Mouse (Mus musculus) layer of hippocampus, postnatal 14 days (tissue): ENCODE results near the gene Slc6a3. TPM values are rescaled to one million over a fixed set of nuclear protein-coding genes. Genes with fewer than 3 reads are reported as not detected.

Source experiments
- DNase-seq, 2 experiments: peaks; one replicate each; pipeline ENCODE4 v3.0.0; 2021 to 2022; ENCODE audit warnings: low spot score in 2 of 2, mixed read lengths in 1 of 2
- total RNA-seq, 2 experiments: library from RNA; stranded (reverse); gene quantifications; 2 replicates each; pipeline ENCODE4 v1.2.3; 2021

The Slc6a3 gene
- total RNA-seq, 2 experiments from 2014 or later = 0.16 to 0.29 TPM

DNA sequence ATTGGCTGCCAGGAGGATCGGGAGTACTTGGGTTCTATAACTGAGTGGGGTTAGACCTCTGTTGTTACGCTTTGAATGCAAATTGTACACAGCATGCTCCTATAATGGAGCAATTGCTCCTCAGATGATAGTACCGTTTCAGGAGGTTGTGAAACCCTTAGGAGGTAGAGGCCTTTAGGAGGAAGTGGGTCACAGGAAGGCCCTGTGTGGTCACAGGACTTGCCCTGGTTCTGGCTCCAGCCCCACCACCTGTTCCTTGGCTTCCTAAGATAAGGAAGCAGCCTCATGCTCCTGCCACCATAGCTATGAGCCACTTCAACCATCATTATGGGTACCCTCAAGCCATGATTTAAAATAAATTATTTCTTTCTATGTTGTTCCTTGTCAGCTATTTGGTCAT lies 54.9 kb downstream of the Slc6a3 start:
- DNase-seq = no peak

GRCm38 (mm10) chr13:73592546-73592945 lies 56.0 kb downstream of the Slc6a3 start:
- DNase-seq = no peak

- no peak for DNase-seq
Observed at GRCm38 (mm10) chr13:73596276-73596675, 59.7 kb downstream of the Slc6a3 start.

DNA sequence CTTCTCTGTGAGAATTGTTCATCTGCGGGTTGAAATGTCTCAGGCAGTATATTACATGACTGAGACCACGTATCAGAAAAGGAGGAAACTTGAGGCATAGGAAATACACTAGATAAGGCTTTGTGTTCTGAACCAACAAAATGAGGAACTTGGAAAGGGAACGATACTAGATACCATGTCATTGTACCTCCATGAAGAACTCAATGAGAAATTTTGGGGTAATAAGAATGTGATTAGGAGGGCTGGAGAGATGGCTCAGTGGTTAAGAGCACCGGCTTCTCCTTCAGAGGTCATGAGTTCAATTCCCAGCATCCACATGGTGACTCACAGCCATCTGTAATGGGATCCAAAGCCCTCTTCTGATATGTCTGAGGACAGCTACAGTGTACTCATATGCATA lies 63.7 kb downstream of the Slc6a3 start:
- DNase-seq = no peak

- no peak for DNase-seq
Observed at GRCm38 (mm10) chr13:73603046-73603445, 66.5 kb downstream of the Slc6a3 start.

DNA sequence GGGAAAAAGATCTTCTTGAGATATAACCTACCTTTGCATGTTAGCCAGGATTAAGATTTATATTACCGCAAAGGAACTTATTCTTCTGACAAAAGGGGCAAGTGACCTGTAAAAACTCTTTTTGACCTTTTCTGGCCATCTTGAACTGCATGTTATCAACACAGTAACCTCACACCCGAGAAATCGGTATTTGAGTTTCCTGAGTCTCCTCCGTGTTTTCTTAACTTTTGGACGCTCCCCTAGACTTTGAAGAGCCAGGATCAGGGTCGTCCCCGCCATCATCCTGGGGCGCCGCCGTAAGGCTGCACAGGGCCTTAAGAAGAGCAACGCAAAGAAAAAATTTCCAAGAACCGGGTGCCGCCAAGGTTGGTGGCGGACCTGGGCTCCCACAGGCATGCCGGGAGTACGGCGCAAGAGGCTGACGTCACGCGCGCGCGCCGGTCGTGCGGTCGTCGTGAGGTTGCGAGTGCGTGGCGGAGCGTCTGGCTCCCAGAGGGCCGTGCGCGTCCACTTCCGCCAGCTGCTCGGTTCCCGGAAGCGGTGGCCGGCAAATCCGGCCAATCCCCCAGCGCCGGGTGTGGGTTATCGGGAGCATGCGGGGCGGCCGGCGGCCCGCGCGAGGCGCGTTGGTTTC lies 67.1 kb downstream of the Slc6a3 start, which contains the start of gene Clptm1l:
Gene Clptm1l (plus strand): TSS at position 485 of the 634 bp plus-strand sequence.
- DNase-seq = peak; percentile 95 to 98

GRCm38 (mm10) chr13:73604156-73604957 lies 67.8 kb downstream of the Slc6a3 start:
- no peak for DNase-seq

DNA sequence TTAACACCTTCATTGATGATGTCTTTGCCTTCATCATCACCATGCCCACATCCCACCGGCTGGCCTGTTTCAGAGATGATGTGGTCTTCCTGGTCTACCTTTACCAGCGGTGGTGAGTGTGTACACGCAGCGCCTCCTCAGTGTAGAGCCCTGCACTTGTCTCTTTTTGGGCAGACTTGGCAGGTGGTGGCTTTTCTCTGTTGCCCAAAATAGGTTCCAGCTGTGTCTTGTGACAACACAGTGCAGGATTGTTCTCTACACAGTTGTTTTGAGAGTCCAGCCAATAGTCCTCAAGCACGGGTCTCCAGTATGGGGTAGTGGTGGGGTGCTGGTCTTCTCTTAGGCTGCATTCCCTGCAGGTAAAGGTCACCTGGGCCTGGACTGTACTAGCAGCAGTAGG lies 81.9 kb downstream of the Slc6a3 start:
- DNase-seq = no peak

- DNase-seq = no peak
Observed at GRCm38 (mm10) chr13:73620637-73621036, 84.1 kb downstream of the Slc6a3 start.

- no peak for DNase-seq
Observed at GRCm38 (mm10) chr13:73626410-73626744, 89.8 kb downstream of the Slc6a3 start.

- peak; percentile 32 to 40 for DNase-seq
Observed at GRCm38 (mm10) chr13:73626745-73627549, 90.4 kb downstream of the Slc6a3 start, which contains the start of gene Tert. Gene Tert (plus strand): TSS chr13:73626911.

Other genes with a start within 250 kb of the Slc6a3 start
- gene Mrpl36, start 208.2 kb upstream of the Slc6a3 start, total RNA-seq = 10 to 100 TPM; 34.3 to 38.2 TPM
- 100 to 1,000 TPM; 178 to 180 TPM for gene Ndufs6, start 208.2 kb upstream of the Slc6a3 start, total RNA-seq
- gene Lpcat1, start 69.5 kb upstream of the Slc6a3 start, total RNA-seq = 10 to 100 TPM; 53.9 to 56.5 TPM
- 100 to 1,000 TPM; 121 to 125 TPM for gene Clptm1l, start 67.3 kb downstream of the Slc6a3 start, total RNA-seq
- 1 to 10 TPM; 2.6 to 4.4 TPM for gene Tert, start 90.2 kb downstream of the Slc6a3 start, total RNA-seq
- gene Slc6a18, start 141.3 kb downstream of the Slc6a3 start, total RNA-seq = not detected
- under 1 TPM in 1 of 2 experiments, not detected in 1; 0.44 TPM for gene Slc6a19, start 168.1 kb downstream of the Slc6a3 start, total RNA-seq
- 1 to 10 TPM; 6.2 to 6.7 TPM for gene Slc12a7, start 196.3 kb downstream of the Slc6a3 start, total RNA-seq